Mouse (Mus musculus) MEL (cell line): ENCODE measurements around the gene Dnajc11. TPM values are rescaled to one million over a fixed set of nuclear protein-coding genes. Genes with fewer than 3 reads are reported as not detected.

Source experiments
- DNase-seq: peaks from one replicate; pipeline ENCODE4 v3.0.0; 2011; ENCODE audit warnings: low read depth, low spot score
- H3K27ac ChIP-seq: 2 replicates; pipeline ENCODE4 v1.5.1; 2012; ENCODE audit warnings: low read depth, mild to moderate bottlenecking, control low read depth, low read length, moderate library complexity; ENCODE audit not compliant: control insufficient read depth
- H3K27me3 ChIP-seq, 2 experiments: fragments of 150-350 bp in 1 of 2; sonication (generic) in 1 of 2; 2 replicates each; pipeline ENCODE4 v1.6.1; 2012; ENCODE audit warnings: low read length in 2 of 2, mild to moderate bottlenecking in 2 of 2, improper control_type of control experiment in 1 of 2, moderate library complexity in 1 of 2; ENCODE audit not compliant: insufficient read depth in 2 of 2, control insufficient read depth in 1 of 2
- H3K36me3 ChIP-seq, 2 experiments: 2 replicates each; pipeline ENCODE4 v1.6.1; 2012 to 2014; ENCODE audit warnings: low read length in 2 of 2, improper control_type of control experiment in 1 of 2, inconsistent platforms in 1 of 2, mild to moderate bottlenecking in 1 of 2; ENCODE audit not compliant: insufficient read depth in 2 of 2, control insufficient read depth in 1 of 2
- H3K4me1 ChIP-seq, 2 experiments: fragments of 150-350 bp in 1 of 2; sonication (generic) in 1 of 2; 2 replicates each; pipeline ENCODE4 v1.6.1; 2012; ENCODE audit warnings: low read length in 2 of 2, improper control_type of control experiment in 1 of 2, mild to moderate bottlenecking in 1 of 2; ENCODE audit not compliant: insufficient read depth in 2 of 2, control insufficient read depth in 1 of 2
- H3K4me3 ChIP-seq, 2 experiments: fragments of 150-350 bp in 1 of 2; sonication (generic) in 1 of 2; 2 replicates each; pipeline ENCODE4 v1.5.1; 2012; ENCODE audit warnings: low read depth in 2 of 2, low read length in 2 of 2, mild to moderate bottlenecking in 2 of 2, moderate library complexity in 2 of 2, control low read depth in 1 of 2, improper control_type of control experiment in 1 of 2; ENCODE audit not compliant: control insufficient read depth in 1 of 2, insufficient read depth in 1 of 2
- H3K79me2 ChIP-seq: 2 replicates; pipeline ENCODE4 v1.6.1; 2012; ENCODE audit warnings: mild to moderate bottlenecking, low read length, moderate library complexity; ENCODE audit not compliant: control insufficient read depth, poor library complexity, insufficient read depth
- H3K9ac ChIP-seq: 2 replicates; pipeline ENCODE4 v1.6.1; 2012; ENCODE audit warnings: low read depth, mild to moderate bottlenecking, control low read depth, low read length, moderate library complexity; ENCODE audit not compliant: control insufficient read depth, poor library complexity, severe bottlenecking
- H3K9me3 ChIP-seq: fragments of 150-350 bp; sonication (generic); replicated peaks from 2 replicates; pipeline ENCODE4 v1.6.1; 2012; ENCODE audit warnings: mild to moderate bottlenecking, low read length, improper control_type of control experiment, moderate library complexity; ENCODE audit not compliant: insufficient read depth
- BHLHE40 ChIP-seq: IDR thresholded peaks from 2 replicates; pipeline ENCODE4 v1.6.1; 2012; ENCODE audit warnings: low read depth, mild to moderate bottlenecking, inconsistent platforms, low read length, improper control_type of control experiment, borderline replicate concordance
- EP300 ChIP-seq, 2 experiments: IDR thresholded peaks; 2 replicates each; pipeline ENCODE4 v1.6.1; 2011; ENCODE audit warnings: improper control_type of control experiment in 2 of 2, low read length in 2 of 2, low read depth in 1 of 2, mild to moderate bottlenecking in 1 of 2
- ETS1 ChIP-seq: IDR thresholded peaks from 2 replicates; pipeline ENCODE4 v1.6.1; 2012; ENCODE audit warnings: low read depth, mild to moderate bottlenecking, inconsistent platforms, low read length, improper control_type of control experiment, moderate library complexity
- GABPA ChIP-seq: IDR thresholded peaks from 2 replicates; pipeline ENCODE4 v1.6.1; 2012; ENCODE audit warnings: low read depth, mild to moderate bottlenecking, inconsistent platforms, low read length, improper control_type of control experiment, moderate library complexity
- GATA1 ChIP-seq: IDR thresholded peaks from 2 replicates; pipeline ENCODE4 v1.6.1; 2011; ENCODE audit warnings: low read depth, low read length, improper control_type of control experiment
- KAT2A ChIP-seq: conservative IDR thresholded peaks from 2 replicates; pipeline ENCODE4 v1.6.1; 2012; ENCODE audit warnings: low read depth, low read length, improper control_type of control experiment, inconsistent platforms
- MAFK ChIP-seq: IDR thresholded peaks from 2 replicates; pipeline ENCODE4 v1.6.1; 2011; ENCODE audit warnings: low read depth, mild to moderate bottlenecking, low read length, improper control_type of control experiment, borderline replicate concordance
- MAX ChIP-seq: IDR thresholded peaks from 2 replicates; pipeline ENCODE4 v1.6.1; 2011; ENCODE audit warnings: low read length, improper control_type of control experiment
- MEF2A ChIP-seq: IDR thresholded peaks from 2 replicates; pipeline ENCODE4 v1.6.1; 2014; ENCODE audit warnings: low read depth, mild to moderate bottlenecking, inconsistent platforms, low read length, improper control_type of control experiment; ENCODE audit not compliant: poor library complexity, insufficient replicate concordance, severe bottlenecking; ENCODE audit errors: extremely low read depth
- MXI1 ChIP-seq: IDR thresholded peaks from 2 replicates; pipeline ENCODE4 v1.6.1; 2011; ENCODE audit warnings: mild to moderate bottlenecking, low read depth, low read length, improper control_type of control experiment
- NELFE ChIP-seq: IDR thresholded peaks from 2 replicates; pipeline ENCODE4 v1.6.1; 2011; ENCODE audit warnings: low read depth, low read length, improper control_type of control experiment
- POLR2AphosphoS2 ChIP-seq: IDR thresholded peaks from 2 replicates; pipeline ENCODE4 v1.6.1; 2011; ENCODE audit warnings: low read length, improper control_type of control experiment
- POLR2AphosphoS5 ChIP-seq: IDR thresholded peaks from 2 replicates; pipeline ENCODE4 v1.6.1; 2012; ENCODE audit warnings: low read depth, borderline replicate concordance, mild to moderate bottlenecking, inconsistent platforms, low read length, moderate library complexity, mixed read lengths
- RCOR1 ChIP-seq: IDR thresholded peaks from 2 replicates; pipeline ENCODE4 v1.6.1; 2012; ENCODE audit warnings: low read depth, mild to moderate bottlenecking, inconsistent platforms, low read length, improper control_type of control experiment
- SIN3A ChIP-seq: IDR thresholded peaks from 2 replicates; pipeline ENCODE4 v1.6.1; 2012; ENCODE audit warnings: low read length, improper control_type of control experiment, inconsistent platforms
- UBTF ChIP-seq: IDR thresholded peaks from 2 replicates; pipeline ENCODE4 v1.6.1; 2012; ENCODE audit warnings: low read depth, mild to moderate bottlenecking, inconsistent platforms, low read length, improper control_type of control experiment, moderate library complexity, borderline replicate concordance; ENCODE audit not compliant: insufficient read depth
- USF2 ChIP-seq, 2 experiments: IDR thresholded peaks; 2 replicates each; pipeline ENCODE4 v1.6.1; 2011 to 2012; ENCODE audit warnings: improper control_type of control experiment in 2 of 2, low read length in 2 of 2, borderline replicate concordance in 1 of 2, inconsistent platforms in 1 of 2, low read depth in 1 of 2, mild to moderate bottlenecking in 1 of 2; ENCODE audit not compliant: insufficient read depth in 1 of 2
- polyA plus RNA-seq, 2 experiments: library from polyadenylated mRNA; stranded (reverse) in 1 of 2; unstranded in 1 of 2; fragments of >175 nt in 1 of 2; fragments of >200 nt in 1 of 2; gene quantifications; 2 replicates each; pipeline versions ENCODE4 v1.2.1 to v1.2.4; 2012; ENCODE audit warnings: low replicate concordance in 2 of 2, low read depth in 1 of 2; ENCODE audit not compliant: insufficient read length in 2 of 2, insufficient read depth in 1 of 2, missing spikeins in 1 of 2
- total RNA-seq: library from RNA; depleted of rRNA; stranded (reverse); fragments of 300-350 nt; gene quantifications from 2 replicates; pipeline ENCODE4 v1.2.3, GENCODE M21; 2012

Gene Dnajc11
- total and polyA plus RNA-seq, 3 experiments, result 128 to 278 (median 157) TPM

- 0 out of 2 replicates have a peak, but pooled peaks have one; percentile 6 for TF ChIP-seq BHLHE40
- TF ChIP-seq MXI1, result peak; percentile 62; the same call in 1 of the 2 replicates
- no peak; the same call in 1 of the 2 replicates for TF ChIP-seq NELFE
- peak; percentile 58 for TF ChIP-seq ETS1
- TF ChIP-seq GABPA, result no peak
- no peak for TF ChIP-seq POLR2AphosphoS5
- TF ChIP-seq MAX, result peak; percentile 43; the same call in 1 of the 2 replicates
- no peak for TF ChIP-seq USF2 (IDR thresholded peaks at IDR 0.05; ENCODE audit: borderline replicate concordance in 1 of 2, insufficient read depth in 1 of 2, low read depth in 1 of 2, low read length in 2 of 2)
- TF ChIP-seq UBTF, result 0 out of 2 replicates have a peak, but pooled peaks have one; percentile 50
- TF ChIP-seq MAFK, result no peak
Measured at GRCm38 (mm10) chr4:151996173-151996950, 62.9 kb downstream of the Dnajc11 start, which contains the start of gene Phf13 (continued).

DNA sequence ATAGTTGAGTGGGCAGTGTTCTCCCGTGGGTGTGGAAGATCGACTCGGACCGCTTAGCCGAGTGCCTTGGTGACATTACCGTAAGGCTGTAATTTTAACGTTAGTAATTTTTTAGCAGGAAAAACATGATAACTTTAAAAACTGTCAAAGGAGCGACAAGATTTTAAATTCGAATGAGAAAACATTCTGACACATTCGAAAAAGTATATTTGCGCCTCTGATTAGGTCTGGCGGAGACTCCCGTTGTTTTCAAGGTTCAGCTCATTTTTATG is 63.4 kb downstream of the Dnajc11 start:
- Histone ChIP-seq H3K4me1 (peaks cover 5 to 30% of the 10 kb centered on the region in 2 experiments), H3K79me2 (peaks cover 6% of the 10 kb centered on the region; the same call in 1 of the 2 replicates), H3K9me3 (no peaks in the 10 kb centered on the region), H3K27ac (peak overlapping the region; percentile 36), H3K4me3 (peak overlapping the region; percentile 88 to 97), H3K36me3 (peaks cover 0 to 20% of the 10 kb centered on the region in 2 experiments; a peak in 2 of 4 replicates), H3K9ac (peak overlapping the region; percentile 94), H3K27me3 (no peaks in the 10 kb centered on the region)
- no peak for TF ChIP-seq MAFK
- no peak for DNase-seq

- Histone ChIP-seq H3K9me3 (no peaks in the 10 kb centered on the region), H3K79me2 (peaks cover 6% of the 10 kb centered on the region; the same call in 1 of the 2 replicates), H3K4me1 (peaks cover 5 to 30% of the 10 kb centered on the region in 2 experiments), H3K27me3 (no peaks in the 10 kb centered on the region), H3K36me3 (peaks cover 0 to 20% of the 10 kb centered on the region in 2 experiments; a peak in 2 of 4 replicates), H3K27ac (no peak overlapping the region), H3K4me3 (0 out of 4 replicates have a peak overlapping the region, but pooled peaks of 1 of the 2 experiments have one; percentile 97), H3K9ac (no peak overlapping the region)
- no peak for DNase-seq
- no peak for TF ChIP-seq MEF2A
- peak; percentile 46; the same call in 1 of the 2 replicates for TF ChIP-seq ETS1
- peak; percentile 70 for TF ChIP-seq GATA1
- TF ChIP-seq POLR2AphosphoS2, result no peak
- peak; percentile 49 to 61; a peak in 3 of 4 replicates for TF ChIP-seq EP300 (IDR thresholded peaks at IDR 0.05; ENCODE audit: low read depth in 1 of 2, low read length in 2 of 2)
- TF ChIP-seq RCOR1, result peak; percentile 88
- TF ChIP-seq SIN3A, result 0 out of 2 replicates have a peak, but pooled peaks have one; percentile 20
- no peak for TF ChIP-seq KAT2A
- peak; percentile 23; the same call in 1 of the 2 replicates for TF ChIP-seq MXI1
- TF ChIP-seq, all 39 proteins: peak for 6
Measured at GRCm38 (mm10) chr4:151997701-151998100, 64.2 kb downstream of the Dnajc11 start.
